Mouse (Mus musculus) T-cell, adult 2 months (primary cell): Measurements from ENCODE around the gene Cfap54.

ENCODE experiments used
- DNase-seq: peaks from one replicate; pipeline ENCODE4 v3.0.0; 2022; ENCODE audit warnings: low spot score

Cfap54 gene

DNA sequence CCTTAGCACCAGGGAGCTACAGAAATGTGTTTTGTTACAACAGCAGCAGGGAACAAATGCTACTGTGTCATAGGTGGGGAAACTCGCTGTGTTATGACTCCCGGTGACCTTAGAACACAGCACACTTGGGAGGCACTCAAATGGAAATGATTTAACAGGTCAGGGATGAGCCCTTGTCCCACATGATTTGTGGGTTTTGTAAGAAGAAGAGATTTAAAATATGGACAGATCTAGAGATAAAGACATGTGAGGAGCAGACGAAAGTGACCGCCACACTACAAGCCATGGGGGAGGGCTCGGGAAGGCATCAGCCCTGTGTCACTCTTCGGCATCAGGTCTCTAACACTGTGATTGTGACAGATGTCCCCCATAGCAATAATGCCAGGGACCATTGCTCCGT is 144.3 kb downstream of the Cfap54 start:
- DNase-seq: no peak

DNA sequence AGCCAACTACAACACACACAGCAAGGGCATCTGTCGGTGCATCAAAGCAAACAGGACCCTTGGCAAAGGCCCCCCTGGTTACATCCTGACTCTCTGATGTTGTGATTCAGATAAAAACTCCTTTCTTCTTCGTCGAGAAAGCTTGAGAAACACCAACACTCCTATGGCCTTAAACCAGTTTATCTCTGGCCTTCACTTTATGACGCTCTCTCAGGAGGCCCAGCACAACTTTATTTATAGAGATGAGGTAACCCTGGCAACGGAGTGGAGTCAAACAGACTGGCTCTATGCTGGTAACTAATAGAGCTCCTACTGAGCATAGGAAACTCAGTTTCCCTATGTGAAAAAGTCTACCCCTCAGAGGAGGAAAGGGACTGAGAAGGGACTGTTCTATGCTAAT is 146.9 kb downstream of the Cfap54 start:
- no peak for DNase-seq

- DNase-seq: no peak
Measured at GRCm38 (mm10) chr10:92933616-92934015, 147.8 kb downstream of the Cfap54 start.

DNA sequence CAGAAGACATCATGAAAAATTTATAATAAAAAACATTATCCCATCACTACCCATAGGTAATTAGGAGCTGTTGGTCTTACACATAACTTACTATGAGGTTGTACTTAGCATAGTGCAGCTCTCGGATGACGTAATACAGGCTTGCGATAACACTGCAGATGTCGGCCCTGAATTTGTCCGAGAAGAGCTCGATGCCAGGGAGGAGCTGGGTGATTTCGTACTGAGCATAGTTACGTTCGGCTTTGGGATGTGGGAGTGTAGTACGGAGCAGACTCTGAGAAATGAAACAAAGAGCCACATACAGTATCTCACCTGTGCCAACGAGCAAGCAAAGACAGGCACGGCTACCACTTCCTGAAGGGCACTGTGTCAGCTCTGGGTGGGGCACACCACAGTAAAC is 149.0 kb downstream of the Cfap54 start:
- no peak for DNase-seq

- no peak for DNase-seq
Measured at GRCm38 (mm10) chr10:92930036-92930435, 151.4 kb downstream of the Cfap54 start.

DNA sequence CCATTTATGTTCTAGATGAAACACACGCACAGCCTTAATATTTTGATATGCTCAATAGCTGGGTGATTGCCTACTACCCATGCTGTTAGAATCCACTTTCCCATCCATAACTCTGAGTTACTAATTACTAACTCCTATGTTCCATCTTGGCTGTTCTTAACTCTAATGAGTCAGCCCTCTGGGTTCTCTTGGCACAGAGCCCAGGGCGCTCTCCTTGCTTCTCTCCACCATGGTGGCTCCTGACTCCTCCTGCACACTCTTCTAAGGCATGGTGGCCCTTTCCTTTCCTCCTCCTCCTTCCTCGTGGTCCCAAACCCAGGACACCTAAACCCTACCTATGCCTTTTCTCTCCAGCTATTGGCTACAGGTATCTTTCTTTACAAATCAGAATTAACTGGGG is 153.2 kb downstream of the Cfap54 start:
- DNase-seq: no peak

DNA sequence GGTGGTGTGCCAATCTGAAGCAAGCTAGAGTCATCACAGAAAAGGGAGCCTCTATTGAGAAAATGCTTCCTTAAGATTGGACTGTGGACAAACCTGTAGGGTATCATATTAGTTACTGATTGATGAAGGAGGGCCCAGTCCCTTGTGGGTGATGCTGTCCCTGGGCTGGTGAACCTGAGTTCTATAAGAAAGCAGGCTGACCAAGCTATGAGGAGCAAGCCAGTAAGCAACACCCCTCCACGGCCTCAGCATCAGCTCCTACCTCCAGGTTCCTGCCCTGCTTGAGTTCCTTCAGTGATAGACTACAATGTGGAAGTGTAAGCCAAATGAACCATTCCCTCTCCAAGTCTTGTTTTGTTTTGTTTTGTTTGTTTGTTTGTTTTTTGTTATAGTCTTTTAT is 162.9 kb downstream of the Cfap54 start:
- no peak for DNase-seq

GRCm38 (mm10) chr10:92907246-92907645 is 174.2 kb downstream of the Cfap54 start:
- DNase-seq: no peak

- DNase-seq: no peak
Measured at GRCm38 (mm10) chr10:92888466-92888865, 193.0 kb downstream of the Cfap54 start.

- DNase-seq: no peak
Measured at GRCm38 (mm10) chr10:92878000-92878399, 203.4 kb downstream of the Cfap54 start.

- DNase-seq: no peak
Measured at GRCm38 (mm10) chr10:92840980-92841379, 240.4 kb downstream of the Cfap54 start.

DNA sequence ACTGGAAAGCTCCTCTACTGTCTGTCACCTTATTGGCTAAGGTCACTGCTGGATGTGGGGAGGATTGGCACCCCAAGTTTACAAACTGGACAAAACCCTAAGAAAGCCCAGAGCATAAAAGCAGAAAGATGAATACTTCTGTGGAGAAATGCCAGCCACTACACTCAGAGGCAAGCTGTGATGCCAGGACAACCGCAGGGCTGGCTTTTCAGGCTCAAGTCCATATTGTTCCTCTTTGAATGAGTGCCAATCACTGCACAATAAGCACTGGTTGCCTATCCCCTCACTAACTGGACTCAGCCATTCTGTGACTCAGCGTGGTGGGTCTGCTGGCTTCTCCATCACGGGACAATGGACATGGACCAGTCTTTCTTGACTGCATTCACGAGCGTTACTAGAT is 243.8 kb downstream of the Cfap54 start:
- no peak for DNase-seq

DNA sequence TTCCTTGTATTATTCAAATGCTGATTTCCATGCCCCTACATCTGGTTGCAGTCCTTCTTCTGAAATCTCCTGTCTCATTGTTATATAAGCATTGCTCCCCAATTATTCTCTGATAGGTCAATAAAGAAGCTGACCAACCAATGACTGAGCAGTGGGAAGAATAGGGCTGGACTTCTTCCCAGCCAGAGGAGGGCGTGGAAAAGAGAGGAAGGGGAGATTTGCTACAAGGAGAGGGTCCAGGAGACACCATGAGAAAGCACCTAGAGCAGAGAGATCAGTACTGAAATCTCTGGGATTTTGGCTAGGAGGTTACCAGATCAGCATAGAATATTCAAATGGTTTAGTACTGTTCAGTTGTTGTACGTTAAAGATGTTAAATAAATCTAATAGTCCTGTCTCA is 244.4 kb downstream of the Cfap54 start:
- DNase-seq: no peak

DNA sequence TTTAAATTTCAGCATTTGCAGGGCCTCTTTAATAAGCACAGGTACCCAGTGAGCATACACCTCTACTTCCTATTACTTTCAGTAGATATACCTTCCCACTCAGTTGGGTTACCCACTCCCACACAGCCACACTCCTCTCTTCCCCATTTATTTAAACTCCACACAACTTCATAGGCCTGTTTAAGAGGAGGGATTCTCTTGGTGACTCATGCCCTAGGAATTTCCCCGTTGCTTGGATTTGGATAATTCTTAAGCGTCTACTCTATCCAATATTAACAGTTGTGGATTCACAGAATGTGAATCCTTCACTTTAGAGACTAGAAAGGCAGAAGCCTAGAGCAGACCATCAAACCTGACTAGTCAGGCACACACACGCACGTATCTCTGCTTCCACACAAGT is 259.9 kb downstream of the Cfap54 start:
- DNase-seq: no peak

DNA sequence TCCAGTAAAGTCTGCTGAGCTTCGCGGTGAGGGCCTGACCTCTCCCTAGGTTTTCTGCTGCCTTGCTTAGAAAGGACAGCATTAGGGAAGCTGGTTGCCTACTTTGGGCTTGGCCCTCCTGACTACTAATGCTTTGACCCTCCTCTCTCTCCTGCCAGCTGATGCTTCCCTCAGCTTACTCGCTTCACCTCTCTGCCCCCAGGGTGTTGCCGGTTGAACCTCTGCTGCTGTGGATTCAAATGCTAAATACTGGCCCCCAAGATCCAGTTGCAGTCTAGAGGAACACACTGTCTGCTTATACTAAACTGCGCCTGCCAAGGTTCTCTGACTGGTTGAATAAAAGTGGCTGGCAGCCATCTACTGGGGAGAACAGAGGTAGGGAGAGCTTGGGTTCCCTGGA is 263.2 kb downstream of the Cfap54 start:
- no peak for DNase-seq

GRCm38 (mm10) chr10:92816903-92817302 is 264.5 kb downstream of the Cfap54 start:
- no peak for DNase-seq

DNA sequence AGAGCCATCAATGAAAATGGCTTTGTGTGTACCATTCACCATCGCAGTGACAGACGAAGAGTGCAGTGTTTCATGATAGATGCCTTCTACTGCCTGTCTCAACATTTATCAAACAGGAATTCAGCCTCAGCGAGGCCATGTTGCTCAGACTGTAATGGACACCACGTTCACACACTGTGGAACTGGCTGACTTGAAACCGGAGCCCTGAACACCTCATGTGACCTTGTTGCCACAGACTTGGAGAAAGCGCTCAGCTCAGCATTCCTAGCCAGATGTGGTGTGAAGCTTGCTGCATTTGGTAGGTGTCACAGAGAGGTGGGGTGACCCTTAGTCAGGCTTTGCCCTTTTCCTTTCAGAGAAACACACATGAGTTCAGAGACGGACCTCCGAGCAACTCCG is 270.5 kb downstream of the Cfap54 start:
- no peak for DNase-seq

GRCm38 (mm10) chr10:92791908-92792307 is 289.5 kb downstream of the Cfap54 start:
- no peak for DNase-seq

GRCm38 (mm10) chr10:92791531-92791900 is 289.9 kb downstream of the Cfap54 start:
- DNase-seq: no peak

- peak; percentile 18 for DNase-seq
Measured at GRCm38 (mm10) chr10:92790893-92791530, 290.4 kb downstream of the Cfap54 start.

GRCm38 (mm10) chr10:92790247-92790646 is 291.2 kb downstream of the Cfap54 start:
- no peak for DNase-seq

DNA sequence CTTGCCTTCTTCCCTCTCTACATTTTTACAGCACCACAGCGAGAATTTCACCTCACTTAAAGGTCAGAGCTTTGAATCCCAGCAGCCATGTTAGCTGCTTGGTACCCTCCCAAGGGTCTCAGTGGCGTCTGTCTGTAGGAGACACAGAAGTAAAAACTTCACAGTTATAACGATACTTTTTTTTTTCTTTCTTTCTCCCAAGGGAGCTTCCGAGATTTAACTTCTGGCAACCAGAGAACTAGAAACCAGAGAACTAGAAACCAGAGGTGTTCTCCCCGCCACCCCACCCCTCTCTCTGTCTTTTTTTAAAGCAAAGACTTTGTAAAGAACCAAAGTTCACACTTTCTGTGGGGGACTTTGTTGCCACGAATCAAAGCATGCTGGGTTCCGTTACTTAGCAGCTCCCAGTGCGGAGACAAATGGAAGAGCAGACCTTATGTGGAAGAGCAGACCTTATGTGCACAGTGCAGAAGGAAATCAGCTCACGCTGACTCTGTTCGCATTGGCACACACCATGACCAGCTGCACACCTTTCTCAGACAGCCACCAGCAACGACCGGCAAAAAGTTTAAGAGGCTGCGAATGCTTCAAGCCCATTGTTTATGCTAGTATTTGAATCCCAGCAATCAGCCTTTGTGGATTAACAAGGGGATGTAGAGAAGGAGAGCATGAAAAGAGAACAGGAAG is 292.9 kb downstream of the Cfap54 start:
- DNase-seq: no peak

GRCm38 (mm10) chr10:92782691-92783090 is 298.7 kb downstream of the Cfap54 start:
- no peak for DNase-seq

- no peak for DNase-seq
Measured at GRCm38 (mm10) chr10:92754359-92754758, 327.1 kb downstream of the Cfap54 start.
